Mouse (Mus musculus): ENCODE measurements around the gene Prmt2.

Gene Prmt2

GRCm38 (mm10) chr10:76237341-76238225 lies at the start of gene Prmt2:
Gene Prmt2 (minus strand): TSS chr10:76237865.
- in situ Hi-C loops (cut with MboI; ENCODE audit: low sequenced_read_pairs), result no loop called here

DNA sequence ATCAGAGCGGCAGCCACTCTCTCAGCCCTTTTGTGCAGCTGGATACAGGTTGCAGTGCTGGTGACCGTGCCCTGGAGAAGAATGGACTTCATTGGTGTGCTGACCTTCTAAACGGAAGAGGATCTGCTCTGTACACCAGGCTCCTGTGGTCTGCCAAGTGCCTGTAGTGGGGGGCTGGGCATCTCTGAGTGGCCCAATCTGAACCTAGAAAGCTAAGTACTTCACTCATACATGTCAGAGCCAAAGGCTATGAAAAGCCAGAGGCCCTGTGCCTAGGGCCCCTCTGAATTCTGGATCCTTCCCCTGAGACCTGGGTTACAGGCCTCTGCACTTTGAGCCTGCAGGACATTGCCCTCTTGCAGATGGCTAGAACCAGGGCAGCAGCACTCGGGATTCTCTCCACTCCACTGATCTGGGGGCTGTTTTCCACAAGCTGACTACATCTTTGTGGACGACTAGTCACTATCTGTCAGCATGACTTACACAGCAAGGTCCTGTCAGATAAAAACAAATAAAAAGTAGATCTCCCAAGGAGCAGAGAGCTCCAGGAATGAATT lies 41.0 kb upstream of the Prmt2 start:
- in situ Hi-C loops (cut with MboI; ENCODE audit: low sequenced_read_pairs), result no loop called here

DNA sequence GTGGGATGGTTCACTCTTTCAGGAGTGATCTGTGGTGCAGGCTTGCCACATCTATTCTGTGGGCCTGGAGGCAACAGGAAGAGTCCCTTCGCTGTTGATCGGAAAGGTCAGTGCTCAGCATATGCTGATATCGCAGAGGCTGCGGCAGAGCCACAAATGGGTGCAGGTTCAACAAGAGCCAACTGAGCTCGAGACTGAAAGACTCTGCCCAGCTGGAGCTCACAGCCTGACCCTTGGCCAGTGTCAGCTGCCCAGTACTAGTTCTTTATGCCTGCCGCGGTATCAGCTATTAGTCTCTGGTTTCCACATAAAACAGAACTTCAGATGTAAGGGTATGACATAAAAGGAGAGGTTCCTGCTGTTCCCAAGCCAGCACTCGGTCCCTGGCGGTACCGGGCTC lies 37.6 kb upstream of the Prmt2 start:
- in situ Hi-C loops (cut with MboI; ENCODE audit: low sequenced_read_pairs), result no loop called here

- in situ Hi-C loops (cut with MboI; ENCODE audit: low sequenced_read_pairs), result no loop called here
Observed at GRCm38 (mm10) chr10:76271238-76271637, 33.6 kb upstream of the Prmt2 start.

GRCm38 (mm10) chr10:76262431-76262830 lies 24.8 kb upstream of the Prmt2 start:
- in situ Hi-C loops (cut with MboI; ENCODE audit: low sequenced_read_pairs), result no loop called here

- in situ Hi-C loops (cut with MboI; ENCODE audit: low sequenced_read_pairs), result no loop called here
Observed at GRCm38 (mm10) chr10:76261447-76261846, 23.8 kb upstream of the Prmt2 start.

- in situ Hi-C loops (cut with MboI; ENCODE audit: low sequenced_read_pairs), result no loop called here
Observed at GRCm38 (mm10) chr10:76260358-76261059, 22.8 kb upstream of the Prmt2 start.

- in situ Hi-C loops (cut with MboI; ENCODE audit: low sequenced_read_pairs), result no loop called here
Observed at GRCm38 (mm10) chr10:76259566-76260232, 22.0 kb upstream of the Prmt2 start.

DNA sequence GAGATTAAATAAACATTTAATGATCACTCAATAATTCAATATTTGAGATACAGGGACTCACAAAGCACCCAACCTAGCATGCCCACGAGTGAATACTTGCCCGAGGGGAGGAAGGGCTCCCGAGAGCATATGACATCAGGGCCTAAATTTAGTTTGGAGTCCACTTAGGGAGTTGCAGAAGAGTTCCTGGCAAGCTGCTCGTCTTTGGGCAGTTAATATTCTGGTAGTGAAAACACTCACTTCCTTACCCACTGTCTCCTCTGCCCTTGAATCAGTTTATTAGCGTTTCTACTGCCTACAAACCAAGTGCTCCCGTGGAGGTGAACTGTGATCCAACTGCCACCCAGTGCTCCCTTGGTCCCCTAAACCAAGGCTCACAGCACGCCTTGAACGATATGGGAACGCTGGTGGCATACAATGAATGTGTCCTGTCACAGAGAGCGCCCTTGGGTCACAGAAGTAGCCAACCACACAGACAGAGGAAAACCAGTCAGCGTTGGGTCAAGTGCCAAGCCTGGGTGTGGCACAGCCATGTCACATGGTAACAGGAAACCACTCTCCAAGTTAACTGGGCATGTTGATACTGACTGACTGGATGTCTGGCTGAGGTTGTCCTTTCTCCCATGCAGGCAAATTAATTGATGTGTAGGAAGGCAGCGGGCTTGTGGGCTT lies 20.2 kb upstream of the Prmt2 start:
- in situ Hi-C loops (cut with MboI; ENCODE audit: low sequenced_read_pairs), result no loop called here

- in situ Hi-C loops (cut with MboI; ENCODE audit: low sequenced_read_pairs), result no loop called here
Observed at GRCm38 (mm10) chr10:76257231-76257630, 19.6 kb upstream of the Prmt2 start.

- in situ Hi-C loops (cut with MboI; ENCODE audit: low sequenced_read_pairs), result no loop called here
Observed at GRCm38 (mm10) chr10:76255617-76256016, 18.0 kb upstream of the Prmt2 start.

- in situ Hi-C loops (cut with MboI; ENCODE audit: low sequenced_read_pairs), result no loop called here
Observed at GRCm38 (mm10) chr10:76253536-76253935, 15.9 kb upstream of the Prmt2 start, which contains the start of gene S100b. Gene S100b (plus strand): TSS chr10:76253853.

GRCm38 (mm10) chr10:76253079-76253478 lies 15.4 kb upstream of the Prmt2 start:
- in situ Hi-C loops (cut with MboI; ENCODE audit: low sequenced_read_pairs), result no loop called here

DNA sequence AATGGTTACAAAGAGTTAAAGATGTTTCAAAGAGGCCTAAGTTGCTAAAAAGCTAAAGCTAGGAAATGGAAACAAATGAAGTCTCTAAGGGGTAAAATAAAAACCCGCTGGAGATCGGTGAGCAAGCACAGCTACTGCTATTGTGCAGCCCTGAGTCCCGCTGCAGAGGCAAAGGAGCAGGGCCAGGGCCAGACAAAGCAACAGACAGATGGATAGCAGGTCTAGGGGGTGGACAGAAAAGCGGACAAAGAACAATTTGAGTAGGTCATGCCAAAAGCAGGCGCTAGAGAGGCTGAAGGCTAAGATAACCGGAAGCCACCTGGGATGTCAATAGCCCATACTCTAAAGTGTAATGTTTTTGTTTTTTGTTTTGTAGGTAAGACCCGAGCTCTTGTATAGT lies 13.2 kb upstream of the Prmt2 start:
- in situ Hi-C loops (cut with MboI; ENCODE audit: low sequenced_read_pairs), result no loop called here

- in situ Hi-C loops (cut with MboI; ENCODE audit: low sequenced_read_pairs), result no loop called here
Observed at GRCm38 (mm10) chr10:76248647-76248968, 10.9 kb upstream of the Prmt2 start.

DNA sequence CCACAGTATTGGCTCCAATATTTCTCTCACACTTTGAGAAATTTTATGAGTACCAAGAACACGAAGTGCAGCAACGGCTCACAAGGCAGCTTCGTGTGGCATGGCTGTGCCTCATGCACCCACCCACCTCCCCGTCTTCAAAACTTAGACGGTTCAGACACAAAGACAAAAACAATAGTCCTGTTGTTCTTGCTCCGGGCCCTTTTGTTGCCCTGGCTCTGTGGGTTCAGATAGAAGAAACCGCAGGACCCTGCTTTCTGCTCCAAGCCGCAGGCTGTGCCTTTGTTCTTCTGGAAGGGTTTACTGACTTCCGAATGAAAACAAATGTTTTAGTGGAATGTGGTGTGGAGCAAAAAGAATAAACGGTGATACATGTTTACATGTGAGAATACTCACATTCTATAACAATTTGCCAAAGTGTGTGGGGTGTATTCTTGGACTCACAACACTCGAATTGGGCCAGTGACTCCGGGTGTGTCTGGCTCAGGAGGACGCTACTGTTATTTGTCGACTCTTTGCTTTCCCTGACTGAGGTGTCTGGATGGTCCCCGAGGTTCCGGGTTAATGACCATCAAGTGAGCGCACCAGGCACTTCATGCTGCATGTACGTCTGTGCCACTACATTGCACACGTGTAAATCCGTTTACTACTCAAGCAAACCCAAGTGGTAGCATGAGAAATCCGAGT lies 10.4 kb upstream of the Prmt2 start:
- in situ Hi-C loops (cut with MboI; ENCODE audit: low sequenced_read_pairs), result no loop called here

GRCm38 (mm10) chr10:76246601-76247000 lies 8.9 kb upstream of the Prmt2 start:
- in situ Hi-C loops (cut with MboI; ENCODE audit: low sequenced_read_pairs), result no loop called here

GRCm38 (mm10) chr10:76245106-76245505 lies 7.4 kb upstream of the Prmt2 start:
- in situ Hi-C loops (cut with MboI; ENCODE audit: low sequenced_read_pairs), result no loop called here

GRCm38 (mm10) chr10:76239401-76239800 lies 1.7 kb upstream of the Prmt2 start:
- in situ Hi-C loops (cut with MboI; ENCODE audit: low sequenced_read_pairs), result no loop called here

DNA sequence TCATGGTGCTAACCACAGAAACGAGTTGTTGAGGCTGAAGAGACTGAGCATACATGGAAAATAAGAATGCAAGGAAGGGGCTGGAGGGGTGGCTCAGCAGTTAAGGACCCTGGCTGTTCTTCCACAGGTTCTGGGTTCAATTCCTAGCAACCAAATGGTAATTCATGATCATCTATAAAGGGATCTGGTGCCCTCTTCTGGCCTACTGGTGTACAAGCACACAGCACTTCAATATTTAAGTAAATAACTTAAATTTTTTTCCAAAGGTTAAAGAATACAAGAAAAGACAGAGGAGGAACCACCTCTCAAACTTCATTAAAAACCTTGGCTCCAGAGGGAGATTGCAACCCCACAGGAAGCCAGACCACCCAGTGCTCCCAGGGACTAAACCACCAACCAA lies 8.0 kb downstream of the Prmt2 start:
- in situ Hi-C loops (cut with MboI; ENCODE audit: low sequenced_read_pairs), result no loop called here

Data from CH12F3 (cell line).